Mouse (Mus musculus) olfactory bulb, adult 2 months (tissue): ENCODE data around the gene Mrpl17. TPM values are rescaled to one million over a fixed set of nuclear protein-coding genes. Genes with fewer than 3 reads are reported as not detected.
"Not testable (repeated sequence)": the region's sequence is repeated elsewhere in the genome, so short reads cannot be mapped to it uniquely, and the experiment has no call there.

Source experiments
- H3K27ac ChIP-seq: fragments of 200-500 bp; 2 replicates; pipeline ENCODE4 v1.5.1; 2012; ENCODE audit warnings: low read depth, low read length; ENCODE audit not compliant: insufficient read depth
- H3K4me1 ChIP-seq: fragments of 200-500 bp; 2 replicates; pipeline ENCODE4 v1.6.1; 2012; ENCODE audit warnings: low read length; ENCODE audit not compliant: control insufficient read depth, insufficient read depth
- H3K4me3 ChIP-seq: fragments of 200-500 bp; 2 replicates; pipeline ENCODE4 v1.5.1; 2012; ENCODE audit warnings: mild to moderate bottlenecking, low read depth, low read length, moderate library complexity; ENCODE audit not compliant: insufficient read depth
- CTCF ChIP-seq: fragments of 200-500 bp; IDR thresholded peaks from 2 replicates; pipeline ENCODE4 v1.5.1; 2012; ENCODE audit warnings: low read depth, mild to moderate bottlenecking, low read length, moderate library complexity; ENCODE audit not compliant: insufficient read depth
- POLR2A ChIP-seq: fragments of 200-500 bp; IDR thresholded peaks from 2 replicates; pipeline ENCODE4 v1.6.1; 2012; ENCODE audit warnings: mild to moderate bottlenecking, low read depth, low read length, moderate library complexity; ENCODE audit not compliant: insufficient read depth
- WGBS: fragments of 180-500 bp; shearing (Covaris S2); methylation state at CpG from one replicate; pipeline ENCODE4 v1.1.7; 2018; 5-methylcytosine and 5-hydroxymethylcytosine counted together
- polyA plus RNA-seq: library from polyadenylated mRNA; stranded (reverse); fragments of >200 nt; gene quantifications from 2 replicates; pipeline ENCODE4 v1.2.4, GENCODE M21; 2012; ENCODE audit warnings: low replicate concordance; ENCODE audit not compliant: missing spikeins, insufficient read depth, insufficient read length

Mrpl17 gene
- not detected in 2 replicates for polyA plus RNA-seq

GRCm38 (mm10) chr7:105810877-105811489 lies at the start of gene Mrpl17:
Gene Mrpl17 (minus strand): TSS chr7:105811099.
- peak within 1 kb of the TSS; percentile 82 for H3K4me3 ChIP-seq
- TF ChIP-seq CTCF (peak; percentile 82), POLR2A (peak; percentile 64)
- peak within 1 kb of the TSS; percentile 74 for H3K27ac ChIP-seq
- under 1% methylated on average over 52 of the region's 52 CpGs for WGBS
- peaks cover 4% of the 10 kb centered on the region for H3K4me1 ChIP-seq

- no CpG with 5 or more reads among the region's 2 CpGs for WGBS
- H3K4me3 ChIP-seq, H3K4me1 ChIP-seq: not testable (repeated sequence)
Measured at GRCm38 (mm10) chr7:105855718-105856560, 45.0 kb upstream of the Mrpl17 start.

GRCm38 (mm10) chr7:105824281-105824680 lies 13.4 kb upstream of the Mrpl17 start:
- H3K4me1 ChIP-seq: no peaks in the 10 kb centered on the region
- no peak for TF ChIP-seq POLR2A
- TF ChIP-seq CTCF: no peak
- no peak overlapping the region for H3K27ac ChIP-seq
- H3K4me3 ChIP-seq: no peak overlapping the region
- 73% methylated on average over 7 of the region's 7 CpGs for WGBS

More at GRCm38 (mm10) chr7:105855718-105856560, 45.0 kb upstream of the Mrpl17 start:
- H3K27ac ChIP-seq: not testable (repeated sequence)

GRCm38 (mm10) chr7:105818483-105818882 lies 7.6 kb upstream of the Mrpl17 start:
- TF ChIP-seq POLR2A (no peak), CTCF (no peak)
- no peak overlapping the region for H3K27ac ChIP-seq
- H3K4me1 ChIP-seq: no peaks in the 10 kb centered on the region
- WGBS: 0% methylated on average over 1 of the region's 1 CpGs
- H3K4me3 ChIP-seq: no peak overlapping the region

- TF ChIP-seq CTCF: no peak
- TF ChIP-seq POLR2A: no peak
- no peak overlapping the region for H3K27ac ChIP-seq
- H3K4me3 ChIP-seq: no peak overlapping the region
- no peaks in the 10 kb centered on the region for H3K4me1 ChIP-seq
Measured at GRCm38 (mm10) chr7:105816736-105817135, 5.8 kb upstream of the Mrpl17 start.

GRCm38 (mm10) chr7:105813326-105813725 lies 2.4 kb upstream of the Mrpl17 start:
- no peak overlapping the region for H3K27ac ChIP-seq
- 84% methylated on average over 3 of the region's 3 CpGs for WGBS
- no peak for TF ChIP-seq POLR2A
- no peak for TF ChIP-seq CTCF

GRCm38 (mm10) chr7:105812566-105812965 lies 1.7 kb upstream of the Mrpl17 start:
- WGBS: 78% methylated on average over 3 of the region's 3 CpGs
- Histone ChIP-seq H3K4me1 (peaks cover 4% of the 10 kb centered on the region), H3K4me3 (no peak overlapping the region), H3K27ac (no peak overlapping the region)
- TF ChIP-seq CTCF (no peak), POLR2A (no peak)

More at GRCm38 (mm10) chr7:105813326-105813725, 2.4 kb upstream of the Mrpl17 start:
- H3K4me3 ChIP-seq: no peak overlapping the region
- H3K4me1 ChIP-seq: peaks cover 4% of the 10 kb centered on the region

- no peak overlapping the region for H3K27ac ChIP-seq
- H3K4me1 ChIP-seq: peaks cover 4% of the 10 kb centered on the region
- H3K4me3 ChIP-seq: no peak overlapping the region
- TF ChIP-seq CTCF (no peak), POLR2A (no peak)
Measured at GRCm38 (mm10) chr7:105811516-105811915, 617 bp upstream of the Mrpl17 start.

GRCm38 (mm10) chr7:105810280-105810876 lies 521 bp downstream of the Mrpl17 start:
- Histone ChIP-seq H3K27ac (peak overlapping the region; percentile 74), H3K4me3 (peak overlapping the region; percentile 82), H3K4me1 (peaks cover 4% of the 10 kb centered on the region)
- WGBS: 3% methylated on average over 37 of the region's 37 CpGs
- no peak for TF ChIP-seq CTCF
- no peak for TF ChIP-seq POLR2A
